Mouse (Mus musculus) midbrain, embryonic 12.5 days (tissue): ENCODE data around the gene Figla. TPM values are rescaled to one million over a fixed set of nuclear protein-coding genes. Genes with fewer than 3 reads are reported as not detected.

Source experiments
- ATAC-seq: fragments of 200-750 bp; cut with Nextera tagmentation; 2 replicates; pipeline ENCODE4 v1.8.0; 2017; ENCODE audit warnings: low read depth, moderate TSS enrichment, moderate library complexity; ENCODE audit not compliant: low FRiP score
- H3K27ac ChIP-seq: fragments of 300-500 bp; sonication (generic); replicated peaks from 2 replicates; pipeline ENCODE4 v1.5.1; 2016; ENCODE audit warnings: mild to moderate bottlenecking
- H3K27me3 ChIP-seq: fragments of 300-500 bp; sonication (generic); 2 replicates; pipeline ENCODE4 v1.6.1; 2016; ENCODE audit warnings: mild to moderate bottlenecking
- H3K36me3 ChIP-seq: fragments of 300-500 bp; sonication (generic); 2 replicates; pipeline ENCODE4 v1.6.1; 2016
- H3K4me1 ChIP-seq: fragments of 300-500 bp; sonication (generic); 2 replicates; pipeline ENCODE4 v1.6.1; 2016
- H3K4me2 ChIP-seq: fragments of 300-500 bp; sonication (generic); replicated peaks from 2 replicates; pipeline ENCODE4 v1.6.1; 2016; ENCODE audit warnings: mild to moderate bottlenecking, moderate library complexity
- H3K4me3 ChIP-seq: fragments of 300-500 bp; sonication (generic); 2 replicates; pipeline ENCODE4 v1.5.1; 2016; ENCODE audit warnings: mild to moderate bottlenecking
- H3K9ac ChIP-seq: fragments of 300-500 bp; sonication (generic); replicated peaks from 2 replicates; pipeline ENCODE4 v1.6.1; 2016; ENCODE audit warnings: mild to moderate bottlenecking, moderate library complexity
- H3K9me3 ChIP-seq: fragments of 300-500 bp; sonication (generic); 2 replicates; pipeline ENCODE4 v1.6.1; 2016; ENCODE audit warnings: mild to moderate bottlenecking
- WGBS: fragments of 180-500 bp; shearing (Covaris S2); methylation state at CpG from one replicate; pipeline ENCODE4 v1.1.7; 2016; 5-methylcytosine and 5-hydroxymethylcytosine counted together
- polyA plus RNA-seq: library from polyadenylated mRNA; unstranded; fragments of >200 nt; fragmentation: Nextera tagmentation; extraction: Ambion mirVana; gene quantifications from 2 replicates; pipeline ENCODE4 v1.2.1, GENCODE M21; 2016

Gene Figla
- polyA plus RNA-seq, 1 experiment from 2014 or later = not detected

DNA sequence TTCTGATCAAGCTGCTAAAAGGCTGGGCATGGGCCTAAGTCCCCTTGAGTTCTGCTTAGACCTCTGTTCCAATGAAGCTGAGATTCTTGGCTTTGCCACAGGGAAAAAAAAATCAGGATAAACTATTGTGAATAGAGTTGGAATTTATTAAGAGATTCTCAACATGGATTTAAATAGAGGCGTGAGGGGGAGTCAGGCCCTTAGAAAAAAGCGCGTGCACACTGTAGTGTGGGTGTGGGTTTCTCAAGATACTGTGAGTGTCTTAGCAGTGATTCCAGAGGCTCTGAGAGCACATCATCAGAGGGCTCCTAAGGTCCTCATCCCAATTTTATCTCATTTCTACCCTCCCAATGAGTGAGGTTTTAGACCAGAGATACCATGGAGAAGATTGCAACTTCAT lies 44.2 kb downstream of the Figla start:
- peak overlapping the region; percentile 94 for H3K27ac ChIP-seq
- H3K9me3 ChIP-seq = no peaks in the 10 kb centered on the region
- peaks cover 79% of the 10 kb centered on the region for H3K4me1 ChIP-seq
- H3K9ac ChIP-seq = no peak overlapping the region
- H3K4me2 ChIP-seq = peak overlapping the region; percentile 44
- H3K27me3 ChIP-seq = no peaks in the 10 kb centered on the region
- H3K4me3 ChIP-seq = no peak overlapping the region
- no peaks in the 10 kb centered on the region for H3K36me3 ChIP-seq
- no peak for ATAC-seq
- WGBS = 86% methylated on average over 3 of the region's 3 CpGs

DNA sequence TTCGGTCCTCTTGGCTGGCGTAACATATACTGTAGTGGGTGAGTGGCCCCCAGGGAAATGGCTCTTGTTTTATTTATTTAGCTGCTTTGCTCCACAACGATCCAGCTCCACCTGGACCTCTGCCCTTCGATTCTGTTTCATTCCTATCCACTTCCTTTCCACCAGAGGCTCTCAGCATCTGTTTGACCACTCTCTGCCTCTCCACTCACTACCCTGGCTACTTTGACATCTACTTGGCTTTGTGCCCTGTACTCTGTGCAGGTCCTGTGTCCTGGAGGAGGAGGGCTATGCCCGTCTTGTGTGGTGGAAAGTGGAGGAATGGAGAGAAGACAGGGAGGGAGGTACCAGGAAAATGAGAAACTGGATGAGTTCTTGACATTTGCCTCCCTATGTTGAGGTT lies 46.3 kb downstream of the Figla start:
- H3K27ac ChIP-seq = peak overlapping the region; percentile 93
- H3K36me3 ChIP-seq = no peaks in the 10 kb centered on the region
- peak overlapping the region; percentile 15; the same call in 1 of the 2 replicates for H3K4me2 ChIP-seq
- H3K9me3 ChIP-seq = no peaks in the 10 kb centered on the region
- H3K9ac ChIP-seq = no peak overlapping the region
- peaks cover 94% of the 10 kb centered on the region for H3K4me1 ChIP-seq
- WGBS = 62% methylated on average over 5 of the region's 5 CpGs
- H3K27me3 ChIP-seq = no peaks in the 10 kb centered on the region
- H3K4me3 ChIP-seq = no peak overlapping the region
- no peak for ATAC-seq

DNA sequence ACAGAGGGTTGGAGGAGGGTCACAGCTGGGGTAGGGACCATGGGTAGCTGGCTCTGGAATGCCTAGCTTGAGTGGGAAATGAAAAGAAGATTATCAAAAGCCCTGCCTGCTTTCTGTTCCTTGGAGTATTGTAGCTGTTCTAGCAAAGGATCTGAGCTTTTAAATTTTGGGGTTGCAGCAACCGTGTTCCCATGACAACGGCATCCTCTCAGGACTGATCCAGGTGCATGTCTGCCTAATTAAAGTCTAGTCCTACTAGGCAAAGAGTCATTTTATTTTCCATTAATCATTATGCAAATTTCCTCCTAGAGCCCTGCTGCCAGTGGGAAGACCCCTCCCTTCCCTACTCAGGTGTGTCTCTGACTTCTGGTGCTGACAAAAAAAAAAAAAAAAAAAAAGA lies 46.7 kb downstream of the Figla start:
- no peak overlapping the region for H3K4me3 ChIP-seq
- no peak overlapping the region for H3K9ac ChIP-seq
- H3K27ac ChIP-seq = peak overlapping the region; percentile 93
- H3K27me3 ChIP-seq = no peaks in the 10 kb centered on the region
- peaks cover 92% of the 10 kb centered on the region for H3K4me1 ChIP-seq
- no peaks in the 10 kb centered on the region for H3K36me3 ChIP-seq
- no peaks in the 10 kb centered on the region for H3K9me3 ChIP-seq
- H3K4me2 ChIP-seq = peak overlapping the region; percentile 15; the same call in 1 of the 2 replicates
- 76% methylated on average over 2 of the region's 2 CpGs for WGBS
- ATAC-seq = no peak

DNA sequence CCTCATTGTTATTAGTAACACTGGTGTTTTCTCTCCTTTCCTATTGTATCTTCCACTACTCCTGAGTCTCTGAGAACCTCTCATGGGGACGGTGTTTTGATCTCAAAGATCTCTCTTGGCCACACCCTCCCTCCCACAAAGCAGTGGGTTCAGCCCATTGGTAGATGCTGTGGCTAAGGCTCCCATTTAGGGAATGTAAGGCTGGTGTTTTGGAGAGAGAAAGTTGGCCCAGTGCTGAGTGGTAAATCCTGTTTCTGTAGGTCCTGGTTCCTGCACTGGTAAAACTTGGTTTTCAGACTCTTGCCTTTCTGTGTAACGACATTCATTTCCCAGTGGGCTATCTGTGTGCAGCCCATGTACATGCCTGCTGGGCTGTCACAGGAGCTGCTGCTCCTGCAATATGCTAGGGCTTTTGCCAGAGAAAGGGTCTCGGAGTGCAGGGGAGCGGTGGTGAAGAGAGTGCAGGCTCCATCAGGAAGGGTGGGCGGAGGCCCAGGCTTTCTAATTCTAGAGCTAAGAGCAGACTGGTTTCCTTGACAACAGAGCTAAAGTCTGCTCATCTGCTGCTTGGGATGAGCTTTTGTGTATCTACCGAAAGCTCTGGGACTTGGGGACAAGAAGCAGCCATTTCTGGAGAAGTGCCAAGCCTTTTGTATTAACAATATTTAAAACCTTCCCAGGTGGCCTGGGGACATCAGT lies 48.5 kb downstream of the Figla start:
- no peak overlapping the region; the same call in 1 of the 2 replicates for H3K9ac ChIP-seq
- H3K4me2 ChIP-seq = peak overlapping the region; percentile 27
- peak overlapping the region; percentile 93 for H3K27ac ChIP-seq
- peak; percentile 77 for ATAC-seq
- H3K4me3 ChIP-seq = no peak overlapping the region
- H3K4me1 ChIP-seq = peaks cover 76% of the 10 kb centered on the region
- H3K9me3 ChIP-seq = no peaks in the 10 kb centered on the region
- WGBS = 15% methylated on average over 6 of the region's 6 CpGs
- no peaks in the 10 kb centered on the region for H3K27me3 ChIP-seq
- no peaks in the 10 kb centered on the region for H3K36me3 ChIP-seq

DNA sequence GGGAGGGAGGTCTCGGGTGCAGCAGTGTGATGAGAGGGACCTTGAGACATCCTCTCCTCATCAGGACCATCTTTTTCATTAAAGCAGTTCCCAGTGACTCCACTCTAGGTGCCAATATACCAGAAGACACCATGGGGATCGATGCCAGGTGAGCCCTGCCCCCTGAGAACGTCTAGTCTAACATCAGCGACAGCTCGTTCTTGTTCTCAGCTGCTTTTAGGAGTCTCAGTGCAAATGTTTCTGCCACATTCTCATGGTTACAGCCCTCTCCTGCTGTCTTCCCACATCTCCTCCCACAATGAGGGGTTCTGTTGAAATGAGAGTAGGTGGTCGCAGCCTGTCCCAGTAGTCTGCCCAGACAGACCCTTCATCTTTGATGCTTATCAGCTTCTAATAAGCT lies 50.8 kb downstream of the Figla start:
- Histone ChIP-seq H3K4me1 (peaks cover 62% of the 10 kb centered on the region), H3K9ac (no peak overlapping the region), H3K4me3 (no peak overlapping the region), H3K27ac (no peak overlapping the region), H3K27me3 (no peaks in the 10 kb centered on the region), H3K4me2 (no peak overlapping the region), H3K9me3 (no peaks in the 10 kb centered on the region), H3K36me3 (no peaks in the 10 kb centered on the region)
- ATAC-seq = no peak
- 91% methylated on average over 6 of the region's 6 CpGs for WGBS

DNA sequence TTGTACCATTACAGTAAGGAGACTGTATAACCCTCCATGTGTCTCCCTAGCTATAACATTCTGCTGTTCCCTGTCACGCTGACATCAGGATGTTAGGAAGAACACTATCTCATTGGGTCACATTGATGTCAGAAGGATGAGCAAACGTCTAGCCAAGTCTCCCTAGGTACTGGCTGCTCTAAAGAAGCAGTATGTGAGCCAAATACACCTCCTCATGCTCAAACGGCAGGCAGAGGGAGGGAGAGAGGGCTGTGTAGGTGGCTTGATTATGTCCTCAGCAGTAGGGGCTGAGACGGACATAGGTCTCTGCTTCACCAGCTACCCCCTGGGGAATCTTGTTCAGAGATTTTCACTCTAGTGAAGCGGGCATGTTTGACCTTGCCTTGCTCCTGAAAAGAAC lies 51.2 kb downstream of the Figla start:
- Histone ChIP-seq H3K4me2 (no peak overlapping the region), H3K4me1 (peaks cover 58% of the 10 kb centered on the region), H3K36me3 (no peaks in the 10 kb centered on the region), H3K9me3 (no peaks in the 10 kb centered on the region), H3K9ac (no peak overlapping the region), H3K4me3 (no peak overlapping the region), H3K27me3 (no peaks in the 10 kb centered on the region), H3K27ac (no peak overlapping the region)
- 50% methylated on average over 5 of the region's 5 CpGs for WGBS
- ATAC-seq = no peak

DNA sequence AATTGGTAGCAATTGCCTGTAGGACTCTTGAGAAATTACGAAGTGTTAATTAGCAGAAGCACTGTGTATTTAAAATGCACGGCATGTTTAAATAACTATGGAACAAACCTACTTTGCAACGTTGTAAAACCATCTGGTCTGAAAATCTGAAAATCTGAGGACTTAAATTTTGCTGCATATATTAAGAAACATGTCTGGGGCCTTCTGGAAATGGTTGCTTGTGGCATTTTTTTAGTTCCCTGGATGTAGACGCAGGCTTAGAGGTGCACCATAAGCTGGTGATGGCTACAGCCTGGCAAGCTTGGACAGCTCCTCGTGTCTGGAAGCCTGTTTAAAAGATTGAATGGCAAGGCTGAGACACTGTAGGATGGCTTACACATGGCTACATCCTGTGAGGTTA lies 53.0 kb downstream of the Figla start:
- Histone ChIP-seq H3K27ac (no peak overlapping the region), H3K4me1 (peaks cover 48% of the 10 kb centered on the region), H3K36me3 (no peaks in the 10 kb centered on the region), H3K4me2 (no peak overlapping the region), H3K27me3 (no peaks in the 10 kb centered on the region), H3K9ac (no peak overlapping the region), H3K4me3 (no peak overlapping the region), H3K9me3 (no peaks in the 10 kb centered on the region)
- no peak for ATAC-seq
- WGBS = 80% methylated on average over 5 of the region's 5 CpGs

DNA sequence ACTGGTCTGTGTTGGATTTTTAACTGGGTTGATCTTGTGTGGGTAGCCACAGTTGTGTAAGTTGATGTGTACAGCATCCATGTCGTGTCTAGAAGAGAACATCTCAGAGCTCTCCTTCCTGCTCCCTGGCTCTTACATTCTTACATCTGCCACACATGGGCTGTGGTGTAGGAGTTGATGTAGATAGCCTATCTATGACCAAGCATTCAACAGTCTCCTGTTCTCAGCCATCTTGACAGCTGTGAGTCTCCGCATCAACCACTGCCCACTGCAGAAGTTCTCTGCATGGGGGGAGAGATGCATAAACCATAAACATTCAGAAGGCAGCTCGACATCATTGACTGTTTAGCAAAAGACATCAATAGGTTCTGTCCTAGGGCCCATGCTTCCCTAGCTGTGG lies 53.9 kb downstream of the Figla start:
- Histone ChIP-seq H3K27ac (no peak overlapping the region), H3K9ac (no peak overlapping the region), H3K4me2 (no peak overlapping the region), H3K27me3 (no peaks in the 10 kb centered on the region), H3K4me1 (peaks cover 41% of the 10 kb centered on the region), H3K9me3 (no peaks in the 10 kb centered on the region), H3K36me3 (no peaks in the 10 kb centered on the region), H3K4me3 (no peak overlapping the region)
- ATAC-seq = no peak
- 89% methylated on average over 3 of the region's 3 CpGs for WGBS

DNA sequence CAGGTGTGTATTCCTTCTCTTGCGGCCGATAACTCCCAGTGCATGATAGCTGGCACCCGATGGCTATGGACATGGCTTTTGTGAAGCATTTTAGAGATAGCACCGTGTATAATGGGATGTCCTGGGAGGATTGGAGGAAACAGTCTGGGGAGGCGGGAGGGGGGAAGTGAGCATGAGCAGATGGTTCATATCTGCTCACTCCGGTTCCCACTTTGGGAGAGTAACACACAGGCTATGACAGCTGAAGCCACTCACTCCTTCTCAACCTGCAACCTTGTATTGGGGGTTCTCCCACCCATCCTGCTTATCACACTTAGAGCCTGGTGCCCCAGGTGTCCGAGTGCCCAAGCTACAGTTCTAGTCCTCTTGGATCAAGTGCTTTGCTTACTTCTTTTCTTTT lies 54.3 kb downstream of the Figla start:
- Histone ChIP-seq H3K27ac (no peak overlapping the region), H3K9me3 (no peaks in the 10 kb centered on the region), H3K36me3 (no peaks in the 10 kb centered on the region), H3K4me1 (peaks cover 37% of the 10 kb centered on the region), H3K4me2 (no peak overlapping the region), H3K9ac (no peak overlapping the region), H3K27me3 (no peaks in the 10 kb centered on the region), H3K4me3 (no peak overlapping the region)
- WGBS = 85% methylated on average over 7 of the region's 7 CpGs
- no peak for ATAC-seq

Other genes starting within 250 kb of the Figla start
- not detected in 2 replicates for gene Nat8f6, start 195.2 kb upstream of the Figla start, polyA plus RNA-seq
- not detected in 2 replicates for gene Nat8f5, start 195.2 kb upstream of the Figla start, polyA plus RNA-seq
- gene Nat8, start 184.1 kb upstream of the Figla start, polyA plus RNA-seq = not detected in 2 replicates
- not detected in 2 replicates for gene Nat8f2, start 147.0 kb upstream of the Figla start, polyA plus RNA-seq
- 6.6 and 7.2 TPM in 2 replicates for gene Nat8f4, start 111.3 kb upstream of the Figla start, polyA plus RNA-seq
- gene Tprkb, start 104.3 kb upstream of the Figla start, polyA plus RNA-seq = 35.5 and 41.4 TPM in 2 replicates
- 8.3 and 9.5 TPM in 2 replicates for gene Nat8f1, start 100.5 kb upstream of the Figla start, polyA plus RNA-seq
- gene Dusp11, start 54.5 kb upstream of the Figla start, polyA plus RNA-seq = 42.7 and 53.7 TPM in 2 replicates
- gene Add2, start 12.5 kb downstream of the Figla start, polyA plus RNA-seq = 127 and 130 TPM in 2 replicates
- gene Tgfa, start 179.1 kb downstream of the Figla start, polyA plus RNA-seq = 1.8 TPM in 2 replicates